Mouse (Mus musculus) heart, postnatal 0 days (tissue): ENCODE data around the gene Sacm1l. TPM values are rescaled to one million over a fixed set of nuclear protein-coding genes. Genes with fewer than 3 reads are reported as not detected.

Experiments used
- ATAC-seq: fragments of 200-750 bp; cut with Nextera tagmentation; 2 replicates; pipeline ENCODE4 v1.8.0; 2017; ENCODE audit warnings: low read depth, moderate number of reproducible peaks, moderate library complexity; ENCODE audit not compliant: insufficient read depth
- DNase-seq: peaks from one replicate; pipeline ENCODE4 v3.0.0-alpha.2; 2016; ENCODE audit warnings: low spot score
- H3K27ac ChIP-seq: fragments of 300-500 bp; sonication (generic); 2 replicates; pipeline ENCODE4 v1.5.1; 2014; ENCODE audit warnings: low read depth, mild to moderate bottlenecking
- H3K27me3 ChIP-seq: fragments of 300-500 bp; sonication (generic); 2 replicates; pipeline ENCODE4 v1.6.1; 2014; ENCODE audit warnings: low read length, mixed read lengths; ENCODE audit not compliant: control insufficient read depth, insufficient read depth
- H3K36me3 ChIP-seq: fragments of 300-500 bp; sonication (generic); replicated peaks from 2 replicates; pipeline ENCODE4 v1.6.1; 2014; ENCODE audit warnings: low read length, mixed read lengths; ENCODE audit not compliant: control insufficient read depth, insufficient read depth
- H3K4me1 ChIP-seq: fragments of 300-500 bp; sonication (generic); 2 replicates; pipeline ENCODE4 v1.6.1; 2014; ENCODE audit warnings: antibody characterized with exemption; ENCODE audit not compliant: control insufficient read depth, insufficient read depth
- H3K4me2 ChIP-seq: fragments of 300-500 bp; sonication (generic); 2 replicates; pipeline ENCODE4 v1.6.1; 2014; ENCODE audit warnings: low read depth, mild to moderate bottlenecking, low read length, moderate library complexity
- H3K4me3 ChIP-seq: fragments of 300-500 bp; sonication (generic); 2 replicates; pipeline ENCODE4 v1.5.1; 2014; ENCODE audit warnings: low read depth, low read length
- H3K9ac ChIP-seq: fragments of 300-500 bp; sonication (generic); replicated peaks from 2 replicates; pipeline ENCODE4 v1.6.1; 2014; ENCODE audit warnings: low read depth, low read length, mixed read lengths
- H3K9me3 ChIP-seq: fragments of 300-500 bp; sonication (generic); replicated peaks from 2 replicates; pipeline ENCODE4 v1.6.1; 2016; ENCODE audit warnings: low read length; ENCODE audit not compliant: control insufficient read depth
- CTCF ChIP-seq: IDR thresholded peaks from 2 replicates; pipeline ENCODE4 v1.5.1; 2016; ENCODE audit warnings: antibody characterized with exemption, control low read depth, low read depth
- EP300 ChIP-seq: IDR thresholded peaks from 2 replicates; pipeline ENCODE4 v1.6.1; 2016; ENCODE audit warnings: antibody characterized with exemption, low read depth
- WGBS: fragments of 180-500 bp; shearing (Covaris S2); extraction: QIAGEN DNeasy Blood & Tissue Kit; methylation state at CpG from one replicate; pipeline ENCODE4 v1.1.7; 2014; 5-methylcytosine and 5-hydroxymethylcytosine counted together
- polyA plus RNA-seq: library from polyadenylated mRNA; unstranded; fragments of >200 nt; fragmentation: Nextera tagmentation; extraction: Ambion mirVana; gene quantifications from 2 replicates; pipeline ENCODE4 v1.2.1, GENCODE M21; 2015
- total RNA-seq: library from RNA; depleted of rRNA; stranded (reverse); fragments of >200 nt; gene quantifications from 2 replicates; pipeline ENCODE4 v1.2.3, GENCODE M21; 2014; ENCODE audit warnings: low replicate concordance; rRNA removed

Sacm1l gene
- total and polyA plus RNA-seq, 2 experiments from 2014 or later, result 29.9 to 38.9 TPM

- H3K4me1 ChIP-seq, result no peaks in the 10 kb centered on the region
- ATAC-seq, result no peak
- TF ChIP-seq EP300, result no peak
- TF ChIP-seq CTCF, result no peak
These were observed 107.2 kb downstream of the Sacm1l start for GRCm38 (mm10) chr9:123636771-123637170.

DNA sequence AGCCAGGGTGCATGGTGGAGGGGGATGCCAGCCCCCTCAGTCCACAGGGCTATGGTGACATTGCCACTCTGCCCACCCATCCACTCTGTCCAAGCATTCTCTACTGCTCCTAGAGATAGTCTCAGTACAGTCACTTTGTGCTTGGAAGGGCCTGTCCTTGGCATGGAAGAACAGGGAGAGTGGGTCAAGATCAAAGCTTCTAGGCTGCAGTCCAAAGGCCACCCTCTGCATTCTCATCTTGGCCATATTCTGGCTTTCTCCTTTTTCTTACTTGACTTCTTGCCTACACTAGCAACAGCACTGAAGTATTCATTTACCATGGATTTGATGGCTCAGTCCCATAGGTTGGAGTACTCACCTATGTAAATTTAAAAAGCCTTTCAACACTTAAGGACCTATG is 108.7 kb downstream of the Sacm1l start:
- Histone ChIP-seq H3K4me2 (no peak overlapping the region), H3K27me3 (no peaks in the 10 kb centered on the region), H3K4me3 (no peak overlapping the region), H3K9me3 (no peaks in the 10 kb centered on the region), H3K36me3 (no peaks in the 10 kb centered on the region), H3K27ac (no peak overlapping the region), H3K4me1 (no peaks in the 10 kb centered on the region), H3K9ac (no peak overlapping the region)
- ATAC-seq, result no peak
- no peak for TF ChIP-seq EP300
- no peak for TF ChIP-seq CTCF
- DNase-seq, result no peak

More at GRCm38 (mm10) chr9:123636771-123637170, 107.2 kb downstream of the Sacm1l start:
- Histone ChIP-seq H3K4me2 (no peak overlapping the region), H3K4me3 (no peak overlapping the region), H3K9me3 (no peaks in the 10 kb centered on the region), H3K27ac (no peak overlapping the region), H3K36me3 (no peaks in the 10 kb centered on the region), H3K27me3 (no peaks in the 10 kb centered on the region), H3K9ac (no peak overlapping the region)
- no peak for DNase-seq
- WGBS, result 67% methylated on average over 5 of the region's 5 CpGs

- Histone ChIP-seq H3K9ac (no peak overlapping the region), H3K27ac (no peak overlapping the region), H3K4me1 (no peaks in the 10 kb centered on the region), H3K36me3 (no peaks in the 10 kb centered on the region), H3K4me3 (no peak overlapping the region), H3K27me3 (no peaks in the 10 kb centered on the region), H3K4me2 (no peak overlapping the region), H3K9me3 (no peaks in the 10 kb centered on the region)
- DNase-seq, result peak; percentile 50
- peak; percentile 53 for ATAC-seq
- peak; percentile 66 for TF ChIP-seq CTCF
- TF ChIP-seq EP300, result no peak
- 47% methylated on average over 1 of the region's 1 CpGs for WGBS
These were observed 109.1 kb downstream of the Sacm1l start for GRCm38 (mm10) chr9:123638668-123639089.

DNA sequence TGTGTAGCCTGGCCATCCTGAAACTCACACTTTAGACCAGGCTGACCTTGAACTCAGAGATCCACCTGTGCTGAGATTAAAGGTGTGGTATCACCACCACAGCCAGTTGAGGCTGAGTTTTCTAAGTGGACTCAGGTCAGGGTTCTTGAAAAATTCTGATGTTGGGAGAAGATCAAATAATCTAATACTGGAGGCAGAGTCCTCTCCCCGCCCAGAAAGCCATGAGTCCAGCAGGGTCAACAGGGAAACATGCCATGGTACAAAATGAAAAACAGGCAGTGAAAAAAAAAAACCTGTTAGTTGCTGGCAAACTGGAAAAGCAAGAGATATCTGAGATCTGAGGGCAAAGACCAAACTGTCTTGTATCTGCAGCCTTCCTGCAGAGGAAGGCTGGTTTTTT is 110.5 kb downstream of the Sacm1l start:
- ATAC-seq, result no peak
- H3K4me3 ChIP-seq, result no peak overlapping the region
- DNase-seq, result no peak
- no peaks in the 10 kb centered on the region for H3K9me3 ChIP-seq
- no peak overlapping the region for H3K4me2 ChIP-seq
- H3K27me3 ChIP-seq, result no peaks in the 10 kb centered on the region
- no peaks in the 10 kb centered on the region for H3K36me3 ChIP-seq
- H3K27ac ChIP-seq, result no peak overlapping the region
- H3K4me1 ChIP-seq, result no peaks in the 10 kb centered on the region
- WGBS, result 75% methylated on average over 1 of the region's 1 CpGs
- no peak overlapping the region for H3K9ac ChIP-seq
- TF ChIP-seq CTCF, result no peak
- TF ChIP-seq EP300, result no peak

Other genes with a start within 250 kb of the Sacm1l start
- 33.1 and 35.3 TPM in 2 replicates for gene Lars2, start 162.8 kb upstream of the Sacm1l start, total RNA-seq
- gene Lars2, start 162.8 kb upstream of the Sacm1l start, polyA plus RNA-seq, result 950 and 986 TPM in 2 replicates
- gene Limd1, start 51.1 kb upstream of the Sacm1l start, total RNA-seq, result 128 and 143 TPM in 2 replicates
- 40.2 and 42.4 TPM in 2 replicates for gene Limd1, start 51.1 kb upstream of the Sacm1l start, polyA plus RNA-seq
- gene Slc6a20b, start 102.8 kb downstream of the Sacm1l start, total RNA-seq, result not detected in 2 replicates
- 0.10 TPM in 2 replicates for gene Slc6a20b, start 102.8 kb downstream of the Sacm1l start, polyA plus RNA-seq
- 1.2 and 4.8 TPM in 2 replicates for gene Ccr9, start 148.7 kb downstream of the Sacm1l start, total RNA-seq
- gene Ccr9, start 148.7 kb downstream of the Sacm1l start, polyA plus RNA-seq, result 0.04 and 0.08 TPM in 2 replicates
- gene Slc6a20a, start 149.1 kb downstream of the Sacm1l start, total RNA-seq, result not detected in 2 replicates
- not detected in 2 replicates for gene Slc6a20a, start 149.1 kb downstream of the Sacm1l start, polyA plus RNA-seq
- 11.2 and 28.4 TPM in 2 replicates for gene Lztfl1, start 187.9 kb downstream of the Sacm1l start, total RNA-seq
- 36.2 and 37.7 TPM in 2 replicates for gene Lztfl1, start 187.9 kb downstream of the Sacm1l start, polyA plus RNA-seq